Comparison of ENCODE assay signal across 7 mouse cellular contexts in the genomic region with DNA sequence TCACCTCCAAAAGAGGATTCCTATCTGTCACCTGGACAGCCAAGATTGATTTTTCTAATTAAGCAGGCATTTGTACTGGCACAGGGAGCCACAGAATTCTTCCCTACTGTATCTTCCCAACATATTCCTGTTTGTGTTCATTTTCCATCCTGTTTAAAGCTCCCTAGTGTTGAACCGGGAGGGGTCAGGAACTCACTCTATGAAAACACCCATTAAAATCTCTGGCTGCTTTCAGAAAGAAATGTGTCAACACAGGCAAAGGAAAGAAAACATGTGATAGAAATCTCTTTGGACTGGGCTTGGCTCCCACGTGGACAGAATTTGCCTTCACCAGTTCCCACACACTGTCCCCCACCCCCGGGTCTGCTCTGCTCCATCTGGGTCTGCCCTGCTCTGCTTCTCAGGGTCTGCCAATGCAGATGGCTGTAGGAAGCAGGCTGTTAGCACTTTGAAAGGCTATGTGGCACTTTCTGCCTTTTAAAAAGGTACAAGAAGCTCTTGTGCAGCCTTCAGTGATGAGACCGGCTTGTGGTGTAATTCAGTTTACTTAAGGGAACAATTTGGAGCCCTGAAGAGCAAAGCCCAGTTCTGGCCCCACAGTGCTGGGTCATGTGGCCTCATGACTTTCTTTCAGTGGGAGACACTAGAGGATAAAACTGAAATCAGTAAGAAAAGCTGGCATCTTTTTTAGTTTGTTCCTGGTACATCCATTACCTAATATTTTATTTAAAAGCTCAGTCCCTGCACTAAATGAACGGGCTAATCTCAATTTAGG.
A peak's percentile ranks its signal among the peaks of the same experiment; 100 is the strongest.
DNase-seq lines count a peak whose midpoint lies in the region; ATAC-seq and TF ChIP-seq lines count a peak whose summit lies in the region.

No protein-coding gene starts in this region.

- DNase-seq in embryo, embryonic 11 days: peak; percentile 45
- DNase-seq in heart, postnatal 0 days (ENCODE audit: low spot score): peak; percentile 9
- peak; percentile 7 for DNase-seq in large intestine, adult 2 months (ENCODE audit: low read depth, low spot score)
- DNase-seq in lung, postnatal 0 days (ENCODE audit: low spot score): peak; percentile 58
- DNase-seq in right cerebral cortex, adult 2 months (ENCODE audit: low spot score in 2 of 2): peak; percentile 77
- no peak for DNase-seq in natural killer cell, adult 2 months (ENCODE audit: low spot score in 2 of 2)

- peaks cover 11% of the 10 kb centered on the region for H3K4me1 ChIP-seq in forebrain, embryonic 16.5 days (replicated peaks; ENCODE audit: control insufficient read depth, insufficient read depth, low read length)
- H3K4me1 ChIP-seq in heart, postnatal 0 days (ENCODE audit: control insufficient read depth, insufficient read depth): 0 out of 2 replicates have a peak, but pooled peaks cover 7% of the 10 kb centered on the region
- H3K4me1 ChIP-seq in lung, postnatal 0 days (ENCODE audit: insufficient read depth, low read depth, low read length): peaks cover 8% of the 10 kb centered on the region

- H3K36me3 ChIP-seq in forebrain, embryonic 16.5 days (ENCODE audit: control insufficient read depth, insufficient read depth): no peaks in the 10 kb centered on the region
- H3K36me3 ChIP-seq in heart, postnatal 0 days (replicated peaks; ENCODE audit: control insufficient read depth, insufficient read depth, low read length): no peaks in the 10 kb centered on the region
- no peaks in the 10 kb centered on the region for H3K36me3 ChIP-seq in lung, postnatal 0 days (ENCODE audit: insufficient read depth, low read length)

- TF ChIP-seq CTCF in heart, postnatal 0 days (IDR thresholded peaks at IDR 0.05; ENCODE audit: low read depth): no peak
- TF ChIP-seq CTCF in lung, postnatal 0 days (IDR thresholded peaks at IDR 0.05): no peak

- no peak overlapping the region for H3K9ac ChIP-seq in forebrain, embryonic 16.5 days (replicated peaks; ENCODE audit: low read depth, low read length)
- no peak overlapping the region for H3K9ac ChIP-seq in heart, postnatal 0 days (replicated peaks; ENCODE audit: low read depth, low read length)
- H3K9ac ChIP-seq in lung, postnatal 0 days (replicated peaks; ENCODE audit: low read depth): no peak overlapping the region

- H3K27ac ChIP-seq in forebrain, embryonic 16.5 days (ENCODE audit: low read length): peak overlapping the region; percentile 16; the same call in 1 of the 2 replicates
- peak overlapping the region; percentile 35; the same call in 1 of the 2 replicates for H3K27ac ChIP-seq in heart, postnatal 0 days (ENCODE audit: low read depth)
- 0 out of 2 replicates have a peak overlapping the region, but pooled peaks have one; percentile 26 for H3K27ac ChIP-seq in lung, postnatal 0 days (ENCODE audit: low read length)

- no peak for TF ChIP-seq EP300 in heart, postnatal 0 days (IDR thresholded peaks at IDR 0.05; ENCODE audit: low read depth)
- TF ChIP-seq EP300 in lung, postnatal 0 days (IDR thresholded peaks at IDR 0.05): peak; percentile 71

- H3K4me3 ChIP-seq in forebrain, embryonic 16.5 days (replicated peaks; ENCODE audit: low read length): no peak overlapping the region
- no peak overlapping the region for H3K4me3 ChIP-seq in heart, postnatal 0 days (ENCODE audit: low read depth, low read length)
- no peak overlapping the region for H3K4me3 ChIP-seq in lung, postnatal 0 days (ENCODE audit: low read depth, low read length)

- WGBS in forebrain, embryonic 16.5 days: 7% methylated on average over 5 of the region's 5 CpGs
- WGBS in heart, postnatal 0 days: 27% methylated on average over 5 of the region's 5 CpGs
- 26% methylated on average over 5 of the region's 5 CpGs for WGBS in large intestine, adult 2 months
- 17% methylated on average over 5 of the region's 5 CpGs for WGBS in lung, postnatal 0 days

- no peaks in the 10 kb centered on the region for H3K27me3 ChIP-seq in forebrain, embryonic 16.5 days (replicated peaks; ENCODE audit: control insufficient read depth, insufficient read depth, low read length)
- no peaks in the 10 kb centered on the region for H3K27me3 ChIP-seq in heart, postnatal 0 days (ENCODE audit: control insufficient read depth, insufficient read depth, low read length)
- H3K27me3 ChIP-seq in lung, postnatal 0 days (replicated peaks; ENCODE audit: insufficient read depth, low read length): no peaks in the 10 kb centered on the region

- no peaks in the 10 kb centered on the region for H3K9me3 ChIP-seq in forebrain, embryonic 16.5 days (ENCODE audit: control insufficient read depth, low read length)
- H3K9me3 ChIP-seq in heart, postnatal 0 days (replicated peaks; ENCODE audit: control insufficient read depth, low read length): no peaks in the 10 kb centered on the region
- H3K9me3 ChIP-seq in lung, postnatal 0 days (ENCODE audit: low read length): no peaks in the 10 kb centered on the region

- ATAC-seq in forebrain, embryonic 16.5 days: peak; percentile 97
- peak; percentile 53; the same call in 1 of the 2 replicates for ATAC-seq in heart, postnatal 0 days (ENCODE audit: insufficient read depth, low read depth)
- peak; percentile 75 for ATAC-seq in lung, postnatal 0 days

- no peak overlapping the region for H3K4me2 ChIP-seq in forebrain, embryonic 16.5 days (ENCODE audit: low read length)
- H3K4me2 ChIP-seq in heart, postnatal 0 days (ENCODE audit: low read depth, low read length): no peak overlapping the region
- no peak overlapping the region for H3K4me2 ChIP-seq in lung, postnatal 0 days (replicated peaks; ENCODE audit: low read depth, low read length)

Comparison
In these comparisons a context has a peak if more than half of its experiments do, and no peak if none do; other contexts are left out.
1. DNase-seq: peak in embryo, embryonic 11 days (single experiment), heart, postnatal 0 days (single experiment), large intestine, adult 2 months (single experiment), lung, postnatal 0 days (single experiment) and right cerebral cortex, adult 2 months (2 of 2); none in natural killer cell, adult 2 months (0 of 2).
2. Peak in every context shown above with its lines, with median percentiles within 50 percentile points of each other: ATAC-seq and H3K27ac ChIP-seq.